Mouse (Mus musculus) gastrocnemius, adult 8-10 months (tissue): Measurements from ENCODE around the gene Polm. TPM values are rescaled to one million over a fixed set of nuclear protein-coding genes. Genes with fewer than 3 reads are reported as not detected.

Experiments used
- total RNA-seq, 4 experiments: library from RNA; stranded (reverse); gene quantifications; 2 replicates each; pipeline ENCODE4 v1.2.4; 2022

Polm gene
- total RNA-seq, 4 experiments from 2014 or later = 1.6 to 2.5 (median 2.0) TPM

Other genes starting within 250 kb of the Polm start
- 100 to 1,000 TPM in 3 of 4 experiments, 10 to 100 TPM in 1; 98.9 to 119 (median 108) TPM for gene Mrps24, start 122.3 kb downstream of the Polm start, total RNA-seq
- 10 to 100 TPM; 46.2 to 52.2 (median 48.2) TPM for gene Urgcp, start 75.6 kb downstream of the Polm start, total RNA-seq
- 10 to 100 TPM; 10.3 to 13.1 (median 12.2) TPM for gene Dbnl, start 49.5 kb downstream of the Polm start, total RNA-seq
- 1,000 to 10,000 TPM; 2,240 to 2,793 (median 2,573) TPM for gene Pgam2, start 34.3 kb downstream of the Polm start, total RNA-seq
- 10 to 100 TPM; 50.7 to 96.4 (median 75.2) TPM for gene Aebp1, start 23.9 kb upstream of the Polm start, total RNA-seq
- gene Pold2, start 40.3 kb upstream of the Polm start, total RNA-seq = 10 to 100 TPM; 44.6 to 47.3 (median 47.0) TPM
- not detected for gene Myl7, start 60.8 kb upstream of the Polm start, total RNA-seq
- gene Gck, start 112.1 kb upstream of the Polm start, total RNA-seq = 1 to 10 TPM; 1.5 to 5.7 (median 3.0) TPM
- gene Ykt6, start 117.7 kb upstream of the Polm start, total RNA-seq = 10 to 100 TPM; 40.4 to 47.2 (median 42.3) TPM
- 100 to 1,000 TPM; 146 to 169 (median 160) TPM for gene Camk2b, start 228.3 kb upstream of the Polm start, total RNA-seq